Mouse (Mus musculus): ENCODE data around the gene Gdf10. TPM values are rescaled to one million over a fixed set of nuclear protein-coding genes. Genes with fewer than 3 reads are reported as not detected.

Gdf10 gene
- polyA plus RNA-seq (2012; rRNA removed), result 8.9 and 11.8 TPM in 2 replicates

DNA sequence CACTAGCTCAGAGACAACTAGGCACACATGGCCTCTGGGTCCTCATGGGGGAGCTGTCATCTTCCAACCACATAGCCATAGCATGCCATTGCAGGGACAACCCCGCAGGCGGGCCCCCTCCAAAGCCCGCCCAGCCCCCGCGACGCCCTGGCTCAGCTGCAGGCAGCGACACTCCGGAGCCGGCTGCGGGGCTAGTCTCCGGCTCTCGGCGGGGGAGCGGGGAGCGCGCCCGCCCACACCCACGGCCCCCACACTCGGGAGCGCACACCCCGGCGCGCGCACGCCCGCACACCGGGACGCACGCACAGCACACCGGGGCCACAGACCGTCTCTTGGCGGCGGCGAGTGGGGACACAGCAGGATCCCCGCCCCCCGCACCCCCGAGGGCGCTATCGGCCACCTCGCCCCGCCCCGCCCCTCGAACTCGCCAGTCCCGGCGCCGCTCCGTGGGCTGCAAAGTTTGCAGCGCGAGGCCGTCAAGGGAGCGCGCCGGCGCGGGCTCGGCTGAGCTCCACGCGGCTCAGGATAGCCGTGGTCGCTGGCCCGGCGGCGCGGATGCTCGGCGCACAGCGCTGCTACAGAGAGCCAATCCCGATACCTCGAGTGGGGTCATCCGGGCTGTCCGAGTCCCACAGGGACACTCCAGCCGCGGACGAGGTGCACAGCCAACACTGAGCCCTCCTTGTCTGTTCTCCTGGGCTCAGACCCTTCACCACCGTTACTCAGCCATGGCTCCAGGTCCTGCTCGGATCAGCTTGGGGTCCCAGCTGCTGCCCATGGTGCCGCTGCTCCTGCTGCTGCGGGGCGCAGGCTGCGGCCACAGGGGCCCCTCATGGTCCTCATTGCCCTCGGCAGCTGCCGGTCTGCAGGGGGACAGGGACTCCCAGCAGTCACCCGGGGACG is at the start of gene Gdf10:
TSS of gene Gdf10 (plus strand) at position 420 of the 903 bp plus-strand sequence.
- Histone ChIP-seq H3K27ac (ENCODE audit: insufficient read depth, low read depth, low read length) (no peak within 1 kb of the TSS), H3K27me3 (replicated peaks; ENCODE audit: control insufficient read depth, insufficient read depth, low read length) (no peaks in the 10 kb centered on the region), H3K4me1 (ENCODE audit: control insufficient read depth, insufficient read depth, low read length) (no peaks in the 10 kb centered on the region), H3K4me3 (ENCODE audit: insufficient read depth, low read depth, low read length) (peak within 1 kb of the TSS; percentile 59), H3K36me3 (ENCODE audit: control insufficient read depth, insufficient read depth, low read length) (no peaks in the 10 kb centered on the region)
- WGBS, result under 1% methylated on average over 85 of the region's 85 CpGs
- DNase-seq, result peak; percentile 36
- TF ChIP-seq POLR2A (IDR thresholded peaks at IDR 0.05; ENCODE audit: low read depth, low read length) (no peak), CTCF (conservative IDR thresholded peaks at IDR 0.05; ENCODE audit: insufficient read depth, insufficient read length, low read depth, low read length) (no peak)

DNA sequence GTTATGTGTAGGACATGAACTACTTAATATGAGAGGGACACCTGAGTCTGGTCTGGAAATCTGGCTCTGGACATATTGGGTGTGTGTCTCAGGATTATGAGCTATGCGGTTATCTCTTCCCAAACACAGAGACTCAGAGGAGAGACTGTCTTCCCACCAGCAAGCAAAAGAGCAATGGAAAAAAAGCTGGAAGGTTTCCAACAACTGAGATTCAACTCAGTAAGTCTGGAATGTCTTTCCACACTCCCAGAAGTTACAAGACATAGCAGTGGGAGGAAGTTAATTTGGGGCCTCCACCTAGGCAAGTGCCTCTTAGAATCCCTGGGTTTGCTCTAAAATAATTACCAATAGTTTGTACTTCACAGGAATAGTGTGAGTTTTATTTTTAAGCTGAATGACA is 44.6 kb upstream of the Gdf10 start:
- no peak overlapping the region for H3K4me3 ChIP-seq (ENCODE audit: insufficient read depth, low read depth, low read length)
- no peaks in the 10 kb centered on the region for H3K4me1 ChIP-seq (ENCODE audit: control insufficient read depth, insufficient read depth, low read length)
- no peak for DNase-seq
- no peaks in the 10 kb centered on the region for H3K36me3 ChIP-seq (ENCODE audit: control insufficient read depth, insufficient read depth, low read length)
- WGBS, result 82% methylated on average over 1 of the region's 1 CpGs
- no peak for TF ChIP-seq CTCF (conservative IDR thresholded peaks at IDR 0.05; ENCODE audit: insufficient read depth, insufficient read length, low read depth, low read length)
- no peak for TF ChIP-seq POLR2A (IDR thresholded peaks at IDR 0.05; ENCODE audit: low read depth, low read length)
- peak overlapping the region; percentile 9; the same call in 1 of the 2 replicates for H3K27ac ChIP-seq (ENCODE audit: insufficient read depth, low read depth, low read length)
- no peaks in the 10 kb centered on the region for H3K27me3 ChIP-seq (replicated peaks; ENCODE audit: control insufficient read depth, insufficient read depth, low read length)

DNA sequence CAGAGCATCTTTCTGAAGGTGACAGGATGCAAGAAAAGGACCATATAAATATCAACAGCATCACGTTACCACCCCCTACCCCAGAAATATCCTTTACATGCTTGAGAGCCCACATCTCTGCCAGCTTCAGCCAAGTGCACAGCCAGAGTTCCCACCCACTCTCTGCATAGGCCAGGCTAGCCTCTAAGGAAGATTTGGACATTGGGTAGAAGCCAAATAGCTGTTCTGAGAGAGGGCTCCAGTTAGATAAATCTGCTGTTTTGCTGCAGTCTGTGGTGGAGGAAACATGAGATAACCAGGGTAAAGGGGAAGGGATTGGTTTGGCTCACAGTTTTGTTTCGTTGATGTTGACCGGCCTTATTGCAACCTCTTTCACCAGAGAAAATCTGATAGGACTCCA is 43.2 kb upstream of the Gdf10 start:
- DNase-seq, result no peak
- Histone ChIP-seq H3K36me3 (ENCODE audit: control insufficient read depth, insufficient read depth, low read length) (no peaks in the 10 kb centered on the region), H3K27ac (ENCODE audit: insufficient read depth, low read depth, low read length) (no peak overlapping the region), H3K4me3 (ENCODE audit: insufficient read depth, low read depth, low read length) (no peak overlapping the region), H3K27me3 (replicated peaks; ENCODE audit: control insufficient read depth, insufficient read depth, low read length) (no peaks in the 10 kb centered on the region), H3K4me1 (ENCODE audit: control insufficient read depth, insufficient read depth, low read length) (no peaks in the 10 kb centered on the region)
- WGBS, result 70% methylated on average over 3 of the region's 3 CpGs
- TF ChIP-seq POLR2A (IDR thresholded peaks at IDR 0.05; ENCODE audit: low read depth, low read length) (no peak), CTCF (conservative IDR thresholded peaks at IDR 0.05; ENCODE audit: insufficient read depth, insufficient read length, low read depth, low read length) (no peak)

DNA sequence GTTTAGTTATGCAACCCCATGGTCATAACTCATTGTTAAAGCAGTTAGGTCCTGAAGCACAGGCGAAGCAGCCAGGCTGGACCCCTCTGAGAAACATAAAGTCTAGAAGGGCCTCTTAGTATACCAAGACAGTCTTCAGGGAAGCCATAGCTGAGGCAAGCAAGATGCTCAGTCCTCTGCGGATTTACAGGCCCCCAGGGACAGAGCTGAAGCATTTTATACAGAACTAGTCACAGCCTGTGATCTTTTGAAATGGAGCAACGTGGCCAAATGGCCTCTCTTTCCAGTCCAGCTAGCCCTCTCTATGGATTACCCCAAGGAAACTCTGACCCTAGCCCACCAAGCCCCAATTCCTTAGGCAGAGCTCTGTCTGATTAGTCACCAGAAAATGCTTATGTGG is 41.9 kb upstream of the Gdf10 start:
- WGBS, result 73% methylated on average over 3 of the region's 3 CpGs
- DNase-seq, result no peak
- no peak overlapping the region for H3K4me3 ChIP-seq (ENCODE audit: insufficient read depth, low read depth, low read length)
- TF ChIP-seq POLR2A (IDR thresholded peaks at IDR 0.05; ENCODE audit: low read depth, low read length) (no peak), CTCF (conservative IDR thresholded peaks at IDR 0.05; ENCODE audit: insufficient read depth, insufficient read length, low read depth, low read length) (no peak)
- H3K36me3 ChIP-seq (ENCODE audit: control insufficient read depth, insufficient read depth, low read length), result no peaks in the 10 kb centered on the region
- H3K27ac ChIP-seq (ENCODE audit: insufficient read depth, low read depth, low read length), result no peak overlapping the region
- no peaks in the 10 kb centered on the region for H3K4me1 ChIP-seq (ENCODE audit: control insufficient read depth, insufficient read depth, low read length)
- H3K27me3 ChIP-seq (replicated peaks; ENCODE audit: control insufficient read depth, insufficient read depth, low read length), result no peaks in the 10 kb centered on the region

DNA sequence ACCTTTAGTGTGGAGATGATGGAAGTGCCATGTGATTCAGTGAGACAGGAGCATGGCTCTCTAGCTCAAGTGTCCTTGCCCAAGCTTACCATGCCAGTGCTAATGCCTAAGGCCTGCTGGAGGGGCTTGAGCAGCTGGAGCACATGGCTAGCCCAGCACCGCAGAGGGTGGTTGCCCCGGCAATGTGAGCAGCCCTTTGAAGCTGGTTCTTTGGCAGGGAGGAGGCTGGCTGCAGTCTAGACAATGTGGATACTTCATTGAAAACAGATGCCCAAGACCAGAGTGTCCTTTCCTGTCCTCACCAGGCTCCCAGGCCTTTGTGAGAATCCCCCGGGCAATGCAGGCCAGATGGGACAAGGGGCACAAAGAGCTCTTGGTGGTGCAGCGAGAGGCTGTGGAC is 40.3 kb upstream of the Gdf10 start:
- no peak for DNase-seq
- Histone ChIP-seq H3K4me3 (ENCODE audit: insufficient read depth, low read depth, low read length) (no peak overlapping the region), H3K4me1 (ENCODE audit: control insufficient read depth, insufficient read depth, low read length) (no peaks in the 10 kb centered on the region), H3K36me3 (ENCODE audit: control insufficient read depth, insufficient read depth, low read length) (no peaks in the 10 kb centered on the region), H3K27ac (ENCODE audit: insufficient read depth, low read depth, low read length) (no peak overlapping the region), H3K27me3 (replicated peaks; ENCODE audit: control insufficient read depth, insufficient read depth, low read length) (no peaks in the 10 kb centered on the region)
- no peak for TF ChIP-seq POLR2A (IDR thresholded peaks at IDR 0.05; ENCODE audit: low read depth, low read length)
- TF ChIP-seq CTCF (conservative IDR thresholded peaks at IDR 0.05; ENCODE audit: insufficient read depth, insufficient read length, low read depth, low read length), result no peak
- 89% methylated on average over 4 of the region's 4 CpGs for WGBS

DNA sequence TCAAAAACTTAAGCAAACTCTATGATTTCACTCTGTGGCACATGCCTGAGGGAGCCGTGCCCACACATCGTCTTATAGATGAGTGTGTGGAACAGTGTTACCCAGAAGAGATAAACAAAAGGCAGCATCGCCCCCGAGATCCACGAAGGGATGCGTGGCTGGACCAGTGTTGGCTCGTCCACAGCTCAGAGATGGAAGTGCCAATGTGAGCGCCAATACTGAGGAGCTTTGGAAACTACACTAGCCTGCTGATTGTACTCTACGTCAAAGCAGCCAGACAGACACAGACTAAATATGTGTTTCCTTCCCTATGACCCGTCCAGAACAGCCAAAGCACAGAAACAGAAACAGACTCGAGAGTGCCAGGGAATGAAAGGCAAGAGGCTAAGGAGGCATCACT is 37.9 kb upstream of the Gdf10 start:
- WGBS, result 75% methylated on average over 11 of the region's 11 CpGs
- no peak for TF ChIP-seq CTCF (conservative IDR thresholded peaks at IDR 0.05; ENCODE audit: insufficient read depth, insufficient read length, low read depth, low read length)
- no peak for TF ChIP-seq POLR2A (IDR thresholded peaks at IDR 0.05; ENCODE audit: low read depth, low read length)
- DNase-seq, result no peak
- Histone ChIP-seq H3K4me3 (ENCODE audit: insufficient read depth, low read depth, low read length) (no peak overlapping the region), H3K4me1 (ENCODE audit: control insufficient read depth, insufficient read depth, low read length) (no peaks in the 10 kb centered on the region), H3K27me3 (replicated peaks; ENCODE audit: control insufficient read depth, insufficient read depth, low read length) (no peaks in the 10 kb centered on the region), H3K36me3 (ENCODE audit: control insufficient read depth, insufficient read depth, low read length) (no peaks in the 10 kb centered on the region), H3K27ac (ENCODE audit: insufficient read depth, low read depth, low read length) (no peak overlapping the region)

DNA sequence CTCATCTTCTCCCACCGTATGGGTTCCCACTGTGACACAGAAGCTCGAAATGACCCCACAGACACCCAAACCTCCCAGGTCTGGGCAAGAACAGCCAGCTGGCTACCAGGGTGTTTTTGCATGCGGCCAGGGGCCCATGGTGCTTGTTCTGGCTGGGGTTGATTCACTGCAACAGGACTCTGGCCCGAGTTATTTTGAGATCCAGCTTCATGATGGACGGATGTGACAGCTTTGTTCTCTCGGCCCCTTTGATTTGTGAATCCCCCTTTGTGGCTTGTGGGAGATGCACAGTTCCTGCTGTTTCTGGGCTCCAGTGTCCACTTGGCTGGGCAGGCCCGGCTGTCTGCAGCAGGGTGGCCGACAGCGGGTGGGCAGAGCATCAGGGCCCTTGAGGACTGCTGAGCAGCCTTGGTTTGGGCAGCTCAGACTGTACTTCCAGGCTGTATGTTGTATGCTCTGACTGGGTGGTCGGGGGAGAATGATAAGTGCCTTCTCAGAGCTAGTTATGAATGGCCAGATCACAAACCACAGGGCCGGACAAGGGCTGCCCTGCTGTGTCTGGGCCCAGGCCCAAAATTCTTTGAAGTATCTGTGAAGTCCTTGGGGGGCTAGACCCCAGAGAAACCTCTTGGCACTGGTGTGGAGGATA is 34.9 kb upstream of the Gdf10 start:
- DNase-seq, result no peak
- Histone ChIP-seq H3K27me3 (replicated peaks; ENCODE audit: control insufficient read depth, insufficient read depth, low read length) (no peaks in the 10 kb centered on the region), H3K36me3 (ENCODE audit: control insufficient read depth, insufficient read depth, low read length) (no peaks in the 10 kb centered on the region), H3K4me3 (ENCODE audit: insufficient read depth, low read depth, low read length) (no peak overlapping the region), H3K4me1 (ENCODE audit: control insufficient read depth, insufficient read depth, low read length) (no peaks in the 10 kb centered on the region), H3K27ac (ENCODE audit: insufficient read depth, low read depth, low read length) (no peak overlapping the region)
- no peak for TF ChIP-seq CTCF (conservative IDR thresholded peaks at IDR 0.05; ENCODE audit: insufficient read depth, insufficient read length, low read depth, low read length)
- no peak for TF ChIP-seq POLR2A (IDR thresholded peaks at IDR 0.05; ENCODE audit: low read depth, low read length)
- 80% methylated on average over 11 of the region's 11 CpGs for WGBS
